Comparison of ENCODE assay signal across 27 mouse cellular contexts in the genomic region with DNA sequence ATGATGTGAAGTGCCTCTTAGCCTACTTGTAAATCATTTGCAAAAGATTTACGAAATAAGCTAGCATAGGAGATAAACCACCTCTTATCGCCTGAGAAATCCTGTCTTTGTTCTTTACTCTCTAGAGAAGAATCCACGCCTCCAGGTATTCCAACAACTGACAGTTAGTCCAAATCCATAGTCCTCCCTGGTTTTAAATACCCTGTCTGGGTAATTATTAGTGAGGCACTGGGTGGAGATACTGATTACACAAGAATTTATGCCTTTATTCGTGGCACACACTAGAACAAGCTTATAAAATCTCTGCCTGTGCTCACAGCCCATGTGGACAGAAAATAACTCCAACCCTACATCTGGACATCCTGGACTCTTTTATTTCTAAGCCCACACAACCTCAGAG.
DNase-seq lines count a peak whose midpoint lies in the region; ATAC-seq and TF ChIP-seq lines count a peak whose summit lies in the region.
"Had no signal": no experiment of that assay in that cellular context is flagged by ENCODE, and none has a peak within 500 bp of the region (broad histone marks: within the 10 kb centered on the region; RNA-seq: fewer than 3 reads in every experiment).

No protein-coding gene starts in this region.

- no peak for DNase-seq in liver
- no peak for DNase-seq in kidney, postnatal 36 days
- no peak for DNase-seq in heart, embryonic 10.5 days (ENCODE audit: low spot score)
- DNase-seq: adrenal gland, adult 2 months; adrenal gland, postnatal 14 days; cerebellum, adult 11-12 months; cerebellum, adult 8-10 months; cerebellum, postnatal 10 days; cerebellum, postnatal 36 days; embryo, embryonic 11 days; gastrocnemius, postnatal 10 days; heart, adult 11 months; heart, postnatal 10 days; heart, postnatal 36 days had no signal

- TF ChIP-seq CTCF in intestine, postnatal 0 days (IDR thresholded peaks at IDR 0.05; ENCODE audit: low read depth) = no peak
- TF ChIP-seq CTCF in small intestine, adult 2 months (IDR thresholded peaks at IDR 0.05; ENCODE audit: extremely low read depth, insufficient read length, insufficient replicate concordance, low read depth, low read length) = no peak

- H3K4me3 ChIP-seq in liver, embryonic 15.5 days (replicated peaks) = no peak overlapping the region
- no peak overlapping the region for H3K4me3 ChIP-seq in intestine, embryonic 15.5 days (replicated peaks)
- H3K4me3 ChIP-seq in intestine, postnatal 0 days (ENCODE audit: low read depth, low read length) = no peak overlapping the region
- H3K4me3 ChIP-seq in small intestine, adult 2 months (ENCODE audit: low read depth, low read length) = no peak overlapping the region
- no peak overlapping the region for H3K4me3 ChIP-seq in heart, embryonic 10.5 days
- H3K4me3 ChIP-seq: forebrain, embryonic 10.5 days; forebrain, embryonic 13.5 days; heart, embryonic 12.5 days; heart, embryonic 15.5 days; hindbrain, embryonic 10.5 days; hindbrain, embryonic 13.5 days had no signal

- H3K9ac ChIP-seq in liver, embryonic 15.5 days = no peak overlapping the region
- no peak overlapping the region for H3K9ac ChIP-seq in intestine, embryonic 15.5 days
- no peak overlapping the region for H3K9ac ChIP-seq in intestine, postnatal 0 days (ENCODE audit: low read depth, low read length)
- H3K9ac ChIP-seq: forebrain, embryonic 13.5 days; heart, embryonic 12.5 days; heart, embryonic 15.5 days; hindbrain, embryonic 13.5 days had no signal

- no peak overlapping the region for H3K27ac ChIP-seq in liver, embryonic 15.5 days (replicated peaks)
- H3K27ac ChIP-seq in intestine, embryonic 15.5 days = peak overlapping the region; percentile 37; the same call in 1 of the 2 replicates
- H3K27ac ChIP-seq in intestine, postnatal 0 days (ENCODE audit: low read depth, low read length) = 0 out of 2 replicates have a peak overlapping the region, but pooled peaks have one; percentile 1
- peak overlapping the region; percentile 72 for H3K27ac ChIP-seq in small intestine, adult 2 months (ENCODE audit: insufficient read depth, low read depth, low read length)
- no peak overlapping the region for H3K27ac ChIP-seq in heart, embryonic 10.5 days
- H3K27ac ChIP-seq: forebrain, embryonic 10.5 days; forebrain, embryonic 13.5 days; heart, embryonic 15.5 days; hindbrain, embryonic 10.5 days; hindbrain, embryonic 13.5 days had no signal

- 52% methylated on average over 4 of the region's 4 CpGs for WGBS in liver, embryonic 15.5 days (ENCODE audit: insufficient replicate concordance)
- 56% methylated on average over 4 of the region's 4 CpGs for WGBS in intestine, embryonic 15.5 days
- WGBS in intestine, postnatal 0 days = 34% methylated on average over 4 of the region's 4 CpGs
- WGBS in small intestine, adult 2 months = 25% methylated on average over 4 of the region's 4 CpGs
- 80% methylated on average over 4 of the region's 4 CpGs for WGBS in heart, embryonic 10.5 days

- ATAC-seq in liver, embryonic 15.5 days (ENCODE audit: insufficient read depth) = peak; percentile 57; the same call in 1 of the 2 replicates
- ATAC-seq in intestine, embryonic 15.5 days = peak; percentile 87
- peak; percentile 68 for ATAC-seq in intestine, postnatal 0 days
- ATAC-seq in cerebellum, adult (ENCODE audit: insufficient number of reproducible peaks, low FRiP score, low TSS enrichment) = no peak
- ATAC-seq: CD4-positive, CD25-positive, alpha-beta regulatory T cell, adult 4 months; forebrain, embryonic 13.5 days; forebrain, embryonic 16.5 days had no signal

- H3K27me3 ChIP-seq in liver, embryonic 15.5 days = no peaks in the 10 kb centered on the region
- H3K27me3 ChIP-seq in intestine, embryonic 15.5 days (replicated peaks) = no peaks in the 10 kb centered on the region
- no peaks in the 10 kb centered on the region for H3K27me3 ChIP-seq in intestine, postnatal 0 days (replicated peaks; ENCODE audit: control insufficient read depth, insufficient read depth, low read length)
- H3K27me3 ChIP-seq in small intestine, adult 2 months (ENCODE audit: control insufficient read depth, insufficient read depth, low read length) = no peaks in the 10 kb centered on the region
- H3K27me3 ChIP-seq in heart, embryonic 10.5 days (ENCODE audit: insufficient read depth, poor library complexity, severe bottlenecking) = no peaks in the 10 kb centered on the region
- H3K27me3 ChIP-seq: forebrain, embryonic 13.5 days; heart, embryonic 12.5 days; heart, embryonic 15.5 days; hindbrain, embryonic 13.5 days had no signal

- no peak overlapping the region for H3K4me2 ChIP-seq in liver, embryonic 15.5 days
- H3K4me2 ChIP-seq in intestine, embryonic 15.5 days (replicated peaks) = no peak overlapping the region
- no peak overlapping the region for H3K4me2 ChIP-seq in intestine, postnatal 0 days (replicated peaks; ENCODE audit: low read depth)
- H3K4me2 ChIP-seq: forebrain, embryonic 13.5 days; heart, embryonic 12.5 days; heart, embryonic 15.5 days; hindbrain, embryonic 13.5 days had no signal

- H3K4me1 ChIP-seq in liver, embryonic 15.5 days (replicated peaks) = no peaks in the 10 kb centered on the region
- no peaks in the 10 kb centered on the region for H3K4me1 ChIP-seq in intestine, embryonic 15.5 days (replicated peaks)
- peaks cover 18% of the 10 kb centered on the region; the same call in 1 of the 2 replicates for H3K4me1 ChIP-seq in intestine, postnatal 0 days (replicated peaks; ENCODE audit: control insufficient read depth, insufficient read depth, low read length)
- peaks cover 49% of the 10 kb centered on the region; the same call in 1 of the 2 replicates for H3K4me1 ChIP-seq in small intestine, adult 2 months (ENCODE audit: control insufficient read depth, insufficient read depth, insufficient read length, low read length)
- H3K4me1 ChIP-seq in heart, embryonic 10.5 days = no peaks in the 10 kb centered on the region
- H3K4me1 ChIP-seq: forebrain, embryonic 10.5 days; forebrain, embryonic 13.5 days; heart, embryonic 12.5 days; heart, embryonic 15.5 days; hindbrain, embryonic 10.5 days; hindbrain, embryonic 13.5 days had no signal

- no peaks in the 10 kb centered on the region for H3K9me3 ChIP-seq in liver, embryonic 15.5 days (replicated peaks)
- no peaks in the 10 kb centered on the region for H3K9me3 ChIP-seq in intestine, embryonic 15.5 days
- H3K9me3 ChIP-seq in intestine, postnatal 0 days (ENCODE audit: control insufficient read depth) = no peaks in the 10 kb centered on the region
- H3K9me3 ChIP-seq in heart, embryonic 10.5 days = no peaks in the 10 kb centered on the region
- H3K9me3 ChIP-seq: forebrain, embryonic 10.5 days; forebrain, embryonic 13.5 days; heart, embryonic 12.5 days; heart, embryonic 15.5 days; hindbrain, embryonic 10.5 days; hindbrain, embryonic 13.5 days had no signal

- no peaks in the 10 kb centered on the region for H3K36me3 ChIP-seq in liver, embryonic 15.5 days (replicated peaks)
- no peaks in the 10 kb centered on the region for H3K36me3 ChIP-seq in intestine, embryonic 15.5 days
- H3K36me3 ChIP-seq in intestine, postnatal 0 days (ENCODE audit: control insufficient read depth, insufficient read depth) = peaks cover 9% of the 10 kb centered on the region; the same call in 1 of the 2 replicates
- H3K36me3 ChIP-seq in small intestine, adult 2 months (ENCODE audit: control insufficient read depth, insufficient read depth, low read length) = peaks cover 7% of the 10 kb centered on the region
- H3K36me3 ChIP-seq in heart, embryonic 10.5 days = no peaks in the 10 kb centered on the region
- H3K36me3 ChIP-seq: forebrain, embryonic 10.5 days; heart, embryonic 12.5 days; heart, embryonic 15.5 days; hindbrain, embryonic 10.5 days; hindbrain, embryonic 13.5 days had no signal

- TF ChIP-seq POLR2A in small intestine, adult 2 months (IDR thresholded peaks at IDR 0.05; ENCODE audit: low read depth, low read length) = no peak

Comparison
In these comparisons a context has a peak if more than half of its experiments do, and no peak if none do; other contexts are left out.
1. H3K27ac ChIP-seq: peak in intestine, embryonic 15.5 days (single experiment), intestine, postnatal 0 days (single experiment) and small intestine, adult 2 months (single experiment); none in liver, embryonic 15.5 days (single experiment) and heart, embryonic 10.5 days (single experiment).